ENCODE assay signal across 12 mouse cellular contexts in the genomic region with DNA sequence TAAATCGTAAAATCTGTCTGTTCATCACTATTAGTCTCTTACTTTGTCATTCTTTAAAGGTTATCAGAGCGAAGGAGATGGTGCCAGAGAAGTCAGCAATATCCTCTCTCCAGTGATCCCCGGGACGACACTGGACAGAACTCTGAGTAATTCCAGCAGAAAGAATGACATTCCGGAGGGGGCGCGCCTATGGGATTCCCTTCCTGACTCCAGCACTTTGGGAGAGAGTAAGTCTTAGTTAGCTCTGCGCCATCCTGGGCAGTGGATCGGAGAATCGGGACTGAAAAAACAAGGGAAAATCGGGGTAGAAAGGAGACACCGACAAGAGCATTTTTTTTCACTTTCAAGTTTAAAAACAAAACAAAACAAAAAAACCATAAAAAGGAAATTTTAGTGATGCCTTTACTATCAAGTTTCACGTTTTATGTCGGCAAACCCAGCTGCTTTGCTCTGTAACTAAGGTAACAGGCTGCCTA. TPM values are rescaled to one million over a fixed set of nuclear protein-coding genes. Genes with fewer than 3 reads are reported as not detected.
DNase-seq lines count a peak whose midpoint lies in the region; ATAC-seq lines count a peak whose summit lies in the region.
"Had no signal": no experiment of that assay in that cellular context is flagged by ENCODE, and none has a peak within 500 bp of the region (broad histone marks: within the 10 kb centered on the region; RNA-seq: fewer than 3 reads in every experiment).

No protein-coding gene starts in this region.

- no peaks in the 10 kb centered on the region for H3K9me3 ChIP-seq in kidney, embryonic 16.5 days (ENCODE audit: low read length)
- no peaks in the 10 kb centered on the region for H3K9me3 ChIP-seq in hindbrain, embryonic 12.5 days (replicated peaks)
- no peaks in the 10 kb centered on the region for H3K9me3 ChIP-seq in midbrain, embryonic 16.5 days (replicated peaks; ENCODE audit: control insufficient read depth, low read length, poor library complexity, severe bottlenecking)
- H3K9me3 ChIP-seq: G1E had no signal

- peak overlapping the region; percentile 42 for H3K4me2 ChIP-seq in kidney, embryonic 16.5 days (replicated peaks; ENCODE audit: low read depth, low read length)
- peak overlapping the region; percentile 35 for H3K4me2 ChIP-seq in hindbrain, embryonic 12.5 days (replicated peaks)
- H3K4me2 ChIP-seq in midbrain, embryonic 16.5 days (ENCODE audit: low read length), result peak overlapping the region; percentile 69

- no peak overlapping the region for H3K9ac ChIP-seq in kidney, embryonic 16.5 days (replicated peaks; ENCODE audit: low read length)
- H3K9ac ChIP-seq in hindbrain, embryonic 12.5 days, result no peak overlapping the region
- no peak overlapping the region; the same call in 1 of the 2 replicates for H3K9ac ChIP-seq in midbrain, embryonic 16.5 days (ENCODE audit: low read depth, low read length)

- no peak overlapping the region for H3K27ac ChIP-seq in kidney, embryonic 16.5 days (ENCODE audit: low read length)
- no peak overlapping the region for H3K27ac ChIP-seq in hindbrain, embryonic 12.5 days
- H3K27ac ChIP-seq in midbrain, embryonic 16.5 days (ENCODE audit: low read length), result no peak overlapping the region

- under 1% methylated on average over 14 of the region's 14 CpGs for WGBS in kidney, embryonic 16.5 days
- 1% methylated on average over 14 of the region's 14 CpGs for WGBS in hindbrain, embryonic 12.5 days
- WGBS in midbrain, embryonic 16.5 days, result 3% methylated on average over 14 of the region's 14 CpGs

- no peak for DNase-seq in kidney, adult 11 months
- DNase-seq in embryo, embryonic 10 days (ENCODE audit: low spot score), result peak; percentile 24
- DNase-seq in right cerebral cortex, postnatal 4 days, result no peak
- no peak for DNase-seq in testis, postnatal 14 days (ENCODE audit: low spot score)
- DNase-seq in frontal cortex, adult 2 months (ENCODE audit: extremely low spot score in 1 of 2, low spot score in 1 of 2), result no peak
- DNase-seq: right cerebral cortex, adult 18-20 months had no signal

- peaks cover 29% of the 10 kb centered on the region for H3K27me3 ChIP-seq in kidney, embryonic 16.5 days (ENCODE audit: insufficient read depth, low read length)
- H3K27me3 ChIP-seq in hindbrain, embryonic 12.5 days, result peaks cover 39% of the 10 kb centered on the region
- H3K27me3 ChIP-seq in midbrain, embryonic 16.5 days (ENCODE audit: control insufficient read depth, insufficient read depth, low read depth, low read length), result peaks cover 24% of the 10 kb centered on the region

- peak overlapping the region; percentile 26 for H3K4me3 ChIP-seq in kidney, embryonic 16.5 days (ENCODE audit: low read length)
- H3K4me3 ChIP-seq in hindbrain, embryonic 12.5 days, result no peak overlapping the region
- H3K4me3 ChIP-seq in midbrain, embryonic 16.5 days (ENCODE audit: low read depth, low read length), result peak overlapping the region; percentile 37

- ATAC-seq in kidney, embryonic 16.5 days (ENCODE audit: low FRiP score, low TSS enrichment), result no peak
- no peak for ATAC-seq in hindbrain, embryonic 12.5 days (ENCODE audit: low FRiP score)
- no peak for ATAC-seq in midbrain, embryonic 16.5 days

- H3K36me3 ChIP-seq in kidney, embryonic 16.5 days (ENCODE audit: insufficient read depth, low read length), result no peaks in the 10 kb centered on the region
- no peaks in the 10 kb centered on the region for H3K36me3 ChIP-seq in hindbrain, embryonic 12.5 days
- H3K36me3 ChIP-seq in midbrain, embryonic 16.5 days (ENCODE audit: control insufficient read depth, insufficient read depth, low read length), result no peaks in the 10 kb centered on the region
- H3K36me3 ChIP-seq: G1E had no signal

- H3K4me1 ChIP-seq in kidney, embryonic 16.5 days (ENCODE audit: insufficient read depth, low read length), result peaks cover 7% of the 10 kb centered on the region; the same call in 1 of the 2 replicates
- peaks cover 12% of the 10 kb centered on the region for H3K4me1 ChIP-seq in hindbrain, embryonic 12.5 days
- H3K4me1 ChIP-seq in midbrain, embryonic 16.5 days (ENCODE audit: control insufficient read depth, insufficient read depth, low read length), result peaks cover 9% of the 10 kb centered on the region; the same call in 1 of the 2 replicates

RNA-seq across cellular contexts. Expression of gene Cfc1, which starts 0.9 kb away (rescaled TPM):
- 0.15 TPM in 1 of 2 replicates, not detected in the other for polyA plus RNA-seq in kidney, embryonic 16.5 days (2015; fragmentation: Nextera tagmentation; extraction: Ambion mirVana)
- not detected in 2 replicates for polyA plus RNA-seq in hindbrain, embryonic 12.5 days (2016; fragmentation: Nextera tagmentation; extraction: Ambion mirVana)
- polyA plus RNA-seq in midbrain, embryonic 16.5 days (2015; fragmentation: Nextera tagmentation; extraction: Ambion mirVana), result 0.60 TPM in 1 of 2 replicates, not detected in the other
- polyA plus RNA-seq in frontal cortex, adult 2 months (2012; rRNA removed), result not detected in 2 replicates
- polyA plus RNA-seq: G1E; gonadal fat pad, adult 2 months; liver, embryonic 16.5 days had no signal

RNA-seq across cellular contexts. Expression of gene Prss40, which starts 24.4 kb away (rescaled TPM):
- not detected in 2 replicates for polyA plus RNA-seq in kidney, embryonic 16.5 days (2015; fragmentation: Nextera tagmentation; extraction: Ambion mirVana)
- not detected in 2 replicates for polyA plus RNA-seq in hindbrain, embryonic 12.5 days (2016; fragmentation: Nextera tagmentation; extraction: Ambion mirVana)
- 0.25 TPM in 1 of 2 replicates, not detected in the other for polyA plus RNA-seq in midbrain, embryonic 16.5 days (2015; fragmentation: Nextera tagmentation; extraction: Ambion mirVana)
- polyA plus RNA-seq in frontal cortex, adult 2 months (2012; rRNA removed), result not detected in 2 replicates
- polyA plus RNA-seq: G1E; liver, embryonic 16.5 days had no signal

RNA-seq across cellular contexts. Expression of gene Prss39, which starts 38.1 kb away (rescaled TPM):
- not detected in 2 replicates for polyA plus RNA-seq in kidney, embryonic 16.5 days (2015; fragmentation: Nextera tagmentation; extraction: Ambion mirVana)
- not detected in 2 replicates for polyA plus RNA-seq in hindbrain, embryonic 12.5 days (2016; fragmentation: Nextera tagmentation; extraction: Ambion mirVana)
- not detected in 2 replicates for polyA plus RNA-seq in midbrain, embryonic 16.5 days (2015; fragmentation: Nextera tagmentation; extraction: Ambion mirVana)
- polyA plus RNA-seq in frontal cortex, adult 2 months (2012; rRNA removed), result not detected in 2 replicates
- polyA plus RNA-seq: G1E; liver, embryonic 16.5 days had no signal

RNA-seq across cellular contexts. Expression of gene Amer3, which starts 43.1 kb away (rescaled TPM):
- 0.07 and 0.18 TPM in 2 replicates for polyA plus RNA-seq in kidney, embryonic 16.5 days (2015; fragmentation: Nextera tagmentation; extraction: Ambion mirVana)
- 11.4 and 12.8 TPM in 2 replicates for polyA plus RNA-seq in hindbrain, embryonic 12.5 days (2016; fragmentation: Nextera tagmentation; extraction: Ambion mirVana)
- polyA plus RNA-seq in midbrain, embryonic 16.5 days (2015; fragmentation: Nextera tagmentation; extraction: Ambion mirVana), result 36.9 and 38.1 TPM in 2 replicates
- polyA plus RNA-seq in frontal cortex, adult 2 months (2012; rRNA removed), result 11.8 and 13.4 TPM in 2 replicates
- polyA plus RNA-seq: G1E; gonadal fat pad, adult 2 months had no signal
